Mouse (Mus musculus) embryo, embryonic 11 days (tissue): ENCODE measurements around the gene Vav3.
"Not testable (repeated sequence)": the region's sequence is repeated elsewhere in the genome, so short reads cannot be mapped to it uniquely, and the experiment has no call there.

Experiments
- DNase-seq: peaks from one replicate; pipeline ENCODE4 v3.0.0-alpha.2; 2015

Vav3 gene

GRCm38 (mm10) chr3:109446903-109447302, 106.5 kb downstream of the Vav3 start:
- DNase-seq = no peak

GRCm38 (mm10) chr3:109448249-109448648, 107.8 kb downstream of the Vav3 start:
- DNase-seq = not testable (repeated sequence)

- DNase-seq = no peak
Measured at GRCm38 (mm10) chr3:109451966-109452365, 111.5 kb downstream of the Vav3 start.

- DNase-seq = no peak
Measured at GRCm38 (mm10) chr3:109454633-109455032, 114.2 kb downstream of the Vav3 start.

GRCm38 (mm10) chr3:109456340-109456739, 115.9 kb downstream of the Vav3 start:
- DNase-seq = no peak

- DNase-seq = no peak
Measured at GRCm38 (mm10) chr3:109463684-109464083, 123.2 kb downstream of the Vav3 start.

GRCm38 (mm10) chr3:109464600-109464999, 124.1 kb downstream of the Vav3 start:
- no peak for DNase-seq

- no peak for DNase-seq
Measured at GRCm38 (mm10) chr3:109466541-109466940, 126.1 kb downstream of the Vav3 start.

- DNase-seq = no peak
Measured at GRCm38 (mm10) chr3:109467288-109467687, 126.8 kb downstream of the Vav3 start.

- no peak for DNase-seq
Measured at GRCm38 (mm10) chr3:109469465-109469864, 129.0 kb downstream of the Vav3 start.

GRCm38 (mm10) chr3:109470651-109471255, 130.3 kb downstream of the Vav3 start:
- DNase-seq = no peak

GRCm38 (mm10) chr3:109476521-109476920, 136.1 kb downstream of the Vav3 start:
- no peak for DNase-seq

GRCm38 (mm10) chr3:109478297-109478696, 137.8 kb downstream of the Vav3 start:
- no peak for DNase-seq

GRCm38 (mm10) chr3:109480625-109481024, 140.2 kb downstream of the Vav3 start:
- no peak for DNase-seq

- no peak for DNase-seq
Measured at GRCm38 (mm10) chr3:109486786-109487185, 146.3 kb downstream of the Vav3 start.

- DNase-seq = no peak
Measured at GRCm38 (mm10) chr3:109487823-109488222, 147.4 kb downstream of the Vav3 start.

GRCm38 (mm10) chr3:109488750-109489171, 148.3 kb downstream of the Vav3 start:
- DNase-seq = peak; percentile 21

- no peak for DNase-seq
Measured at GRCm38 (mm10) chr3:109490561-109491296, 150.3 kb downstream of the Vav3 start.

- DNase-seq = peak; percentile 88
Measured at GRCm38 (mm10) chr3:109491568-109491967, 151.1 kb downstream of the Vav3 start.

- peak; percentile 20 for DNase-seq
Measured at GRCm38 (mm10) chr3:109496461-109496860, 156.0 kb downstream of the Vav3 start.

- DNase-seq = no peak
Measured at GRCm38 (mm10) chr3:109497074-109497473, 156.6 kb downstream of the Vav3 start.

GRCm38 (mm10) chr3:109499861-109500456, 159.5 kb downstream of the Vav3 start:
- no peak for DNase-seq

- no peak for DNase-seq
Measured at GRCm38 (mm10) chr3:109509784-109510183, 169.3 kb downstream of the Vav3 start.

- no peak for DNase-seq
Measured at GRCm38 (mm10) chr3:109511849-109512248, 171.4 kb downstream of the Vav3 start.
